Mouse (Mus musculus): ENCODE data around the gene Atn1. TPM values are rescaled to one million over a fixed set of nuclear protein-coding genes. Genes with fewer than 3 reads are reported as not detected.

Gene Atn1
- 113 and 201 TPM in 2 replicates for polyA plus RNA-seq (2012; ENCODE audit: low replicate concordance)

GRCm38 (mm10) chr6:124755831-124756595 lies at the start of gene Atn1, which contains the start of gene Gm45234:
Atn1 (minus strand) TSS chr6:124756524.
Gm45234 (minus strand) TSS chr6:124756021.

DNA sequence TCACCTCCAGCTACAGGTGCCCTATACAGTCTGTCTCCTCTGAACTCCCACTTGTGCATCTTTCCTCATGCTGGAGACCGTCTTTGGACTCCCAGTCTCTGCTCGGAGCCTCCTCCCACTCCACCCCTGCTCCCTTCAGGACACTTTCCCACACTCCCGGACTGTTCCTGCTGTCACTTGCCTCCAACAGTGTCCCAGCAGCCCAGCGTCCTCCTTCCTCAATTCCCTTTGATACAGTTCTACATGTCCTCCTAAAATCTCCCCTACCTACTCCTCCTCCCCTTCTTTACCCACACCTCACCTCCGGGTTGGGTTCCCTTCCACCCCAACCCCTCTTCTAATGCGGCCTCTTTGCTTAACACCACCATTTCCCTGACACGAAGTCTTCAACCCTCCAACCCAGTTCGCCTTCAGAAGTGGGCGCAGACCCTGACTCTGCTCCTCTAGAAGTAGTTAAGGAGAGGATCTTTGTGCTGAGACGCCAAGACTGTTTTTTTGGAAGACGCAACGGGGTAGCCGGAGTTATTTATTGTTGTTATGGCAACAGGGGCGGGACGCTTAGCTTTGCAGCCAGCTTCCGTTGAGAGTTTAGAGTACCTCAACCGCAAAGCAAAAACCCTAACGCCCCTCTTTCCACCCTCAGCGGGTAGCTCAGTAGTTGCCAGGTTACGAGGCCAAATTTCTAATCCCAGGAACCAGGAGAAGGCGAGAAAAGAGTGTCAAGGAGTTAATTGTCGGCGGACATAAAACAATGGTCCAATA lies 23.1 kb upstream of the Atn1 start, which contains the start of gene Lrrc23:
Lrrc23 (minus strand) TSS at position 506 of the 762 bp plus-strand sequence.

DNA sequence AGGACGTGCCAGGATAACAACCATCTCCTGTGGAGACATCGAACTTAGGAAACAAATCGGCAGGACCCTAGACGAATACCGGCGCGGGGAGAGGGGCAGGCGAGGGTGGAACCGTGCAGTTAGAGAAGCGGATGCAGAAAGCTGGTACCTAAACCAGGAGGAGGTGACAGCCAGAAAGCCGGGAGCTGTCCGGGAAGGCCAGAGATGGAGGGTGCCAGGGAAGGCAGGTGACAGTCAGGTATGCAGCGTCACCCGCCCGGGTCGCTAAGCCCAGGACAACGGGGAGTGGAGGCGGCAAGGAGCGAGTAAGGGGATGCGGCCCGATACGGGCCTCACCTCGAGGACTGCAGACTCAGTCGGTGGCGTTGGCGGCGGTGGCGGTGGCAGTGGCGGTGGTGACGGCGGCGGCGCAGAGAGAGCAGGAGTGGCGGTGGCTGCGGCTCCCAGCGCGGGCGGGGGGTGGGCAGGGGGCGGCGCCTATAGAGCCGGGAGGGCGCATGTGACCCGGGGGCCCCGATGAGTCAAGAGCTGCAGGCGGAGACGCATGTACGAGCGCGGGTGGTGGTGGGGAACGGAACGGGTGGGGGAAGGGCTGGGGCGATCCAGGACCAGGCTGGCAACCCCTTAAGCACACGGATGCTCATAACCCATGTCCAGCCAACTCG lies 12.9 kb upstream of the Atn1 start, which contains the start of gene Eno2:
Eno2 (minus strand) TSS at position 573 of the 665 bp plus-strand sequence.

DNA sequence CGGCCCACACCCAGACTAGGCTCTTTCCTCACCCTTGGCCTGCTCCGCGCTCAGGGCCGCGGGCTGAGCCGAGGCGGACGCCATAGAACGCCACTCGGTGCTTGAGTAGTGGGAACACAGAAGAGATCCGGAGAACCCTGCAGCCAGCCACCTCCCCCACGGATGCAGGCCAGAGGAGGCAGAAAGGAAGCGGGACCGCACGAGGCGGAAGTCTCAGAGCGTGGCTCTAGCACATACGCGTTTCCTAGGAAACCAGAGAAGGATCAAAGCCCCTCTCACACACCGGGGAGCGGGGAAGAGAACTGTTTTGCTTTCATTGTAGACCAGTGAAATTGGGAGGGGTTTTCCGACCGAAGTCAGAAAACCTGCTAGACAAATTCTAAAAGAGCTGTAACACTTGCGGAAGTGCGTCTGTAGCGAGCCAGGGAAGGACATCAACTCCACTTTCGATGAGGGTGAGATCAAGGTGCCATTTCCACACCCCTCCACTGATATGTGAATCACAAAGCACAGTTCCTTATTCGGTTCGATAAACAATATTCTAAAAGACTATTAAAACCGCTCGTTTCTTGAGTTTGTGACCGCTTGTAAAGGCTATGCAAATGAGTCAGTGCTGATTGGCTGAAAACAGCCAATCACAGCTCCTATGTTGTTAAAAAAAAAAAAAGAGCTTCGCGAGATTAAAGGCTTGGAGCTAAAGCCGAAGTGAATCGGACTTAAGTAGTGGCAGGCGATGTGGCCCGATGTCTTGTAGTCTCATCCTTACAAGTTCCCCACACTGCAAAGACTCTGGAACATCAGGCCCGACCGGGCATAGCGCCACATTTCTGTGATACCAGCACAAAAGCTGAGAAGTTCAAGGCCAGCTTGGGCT lies 15.2 kb downstream of the Atn1 start, which contains the start of gene Grcc10:
Grcc10 (minus strand) TSS at position 487 of the 874 bp plus-strand sequence.

DNA sequence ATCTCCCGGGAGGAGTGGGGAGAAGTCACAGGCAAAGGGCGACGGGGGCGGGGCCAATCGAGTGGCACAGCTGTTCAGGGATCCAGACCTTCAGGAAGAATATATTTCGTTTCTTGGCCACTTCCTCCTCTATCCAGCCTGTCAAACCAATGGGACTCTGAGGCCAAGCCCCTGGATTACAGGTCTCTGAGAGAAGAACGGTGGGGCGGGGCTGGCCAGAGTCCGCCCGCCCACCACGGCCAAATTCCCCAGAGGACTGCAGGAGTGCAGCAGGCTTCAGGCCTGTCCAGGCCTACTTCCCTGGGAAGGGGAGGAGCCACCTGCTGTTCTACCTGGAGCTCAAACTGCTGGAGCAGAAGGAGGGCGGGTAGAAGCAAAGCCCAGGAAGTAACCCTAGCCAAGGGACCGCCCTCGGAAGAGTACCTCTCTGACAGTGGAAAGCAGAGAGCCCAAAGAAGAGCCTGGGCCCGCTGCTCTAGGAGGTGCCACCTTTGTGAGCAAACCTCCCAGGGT lies 17.8 kb downstream of the Atn1 start, which contains the start of gene Ptpn6:
Ptpn6 (minus strand) TSS at position 204 of the 513 bp plus-strand sequence.

DNA sequence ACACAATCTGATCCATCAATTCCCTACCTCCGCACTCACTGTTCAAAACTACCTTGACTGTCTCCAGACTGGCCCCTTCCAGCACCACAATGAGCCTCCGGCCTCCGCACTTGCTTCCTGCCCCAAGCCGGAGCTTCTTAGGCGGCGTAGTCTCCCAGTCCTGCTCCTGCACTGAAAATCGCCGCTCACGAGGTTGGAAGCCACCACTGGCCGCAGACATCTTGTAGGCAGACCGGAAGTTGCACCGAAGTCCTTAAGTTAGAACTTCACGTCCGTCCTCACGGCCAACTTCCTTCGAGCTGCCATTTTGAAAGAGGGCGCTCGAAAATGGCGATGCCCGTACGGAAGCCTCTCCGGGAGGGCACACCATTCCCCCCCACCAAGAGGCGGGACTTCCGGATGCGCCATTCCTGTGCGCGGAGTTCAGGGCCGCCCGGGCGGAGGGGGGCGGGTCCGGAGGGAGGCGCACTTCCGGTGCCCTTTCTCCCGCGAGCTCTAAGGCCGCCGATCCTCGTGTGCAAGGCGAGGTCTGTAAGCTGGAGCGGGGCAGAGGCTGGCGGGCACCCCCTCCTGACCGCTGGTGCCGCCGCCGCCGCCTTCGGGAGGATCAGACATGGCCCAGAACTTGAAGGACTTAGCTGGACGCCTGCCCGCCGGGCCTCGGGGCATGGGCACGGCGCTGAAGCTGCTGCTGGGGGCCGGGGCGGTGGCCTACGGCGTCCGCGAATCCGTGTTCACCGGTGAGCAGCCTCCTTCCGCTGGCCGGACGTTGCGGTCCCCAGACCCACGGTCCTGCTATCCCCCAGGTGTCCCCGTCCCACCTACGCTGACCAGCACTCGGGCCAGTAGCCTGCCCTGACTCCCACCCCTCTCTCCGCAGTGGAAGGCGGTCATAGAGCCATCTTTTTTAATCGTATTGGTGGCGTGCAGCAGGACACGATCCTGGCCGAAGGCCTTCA lies 44.2 kb downstream of the Atn1 start, which contains the start of the genes Emg1 and Phb2:
Emg1 (minus strand) TSS at position 355 of the 959 bp plus-strand sequence.
Phb2 (plus strand) TSS at position 513 of the 959 bp plus-strand sequence.

Other genes starting within 250 kb of the Atn1 start
- 1.8 and 3.7 TPM in 2 replicates for gene C1ra, start 244.1 kb downstream of the Atn1 start, polyA plus RNA-seq (2012; ENCODE audit: low replicate concordance)
- 0.03 TPM in 1 of 2 replicates, not detected in the other for gene C1s1, start 214.2 kb downstream of the Atn1 start, polyA plus RNA-seq (2012; ENCODE audit: low replicate concordance)
- gene C1rb, start 186.2 kb downstream of the Atn1 start, polyA plus RNA-seq (2012; ENCODE audit: low replicate concordance) = not detected in 2 replicates
- gene C1s2, start 120.4 kb downstream of the Atn1 start, polyA plus RNA-seq (2012; ENCODE audit: low replicate concordance) = not detected in 2 replicates
- gene Lpcat3, start 93.5 kb downstream of the Atn1 start, polyA plus RNA-seq (2012; ENCODE audit: low replicate concordance) = 83.8 and 87.0 TPM in 2 replicates
- 107 and 155 TPM in 2 replicates for gene Emg1, start 44.3 kb downstream of the Atn1 start, polyA plus RNA-seq (2012; ENCODE audit: low replicate concordance)
- 104 and 182 TPM in 2 replicates for gene Phb2, start 44.2 kb downstream of the Atn1 start, polyA plus RNA-seq (2012; ENCODE audit: low replicate concordance)
- gene Ptpn6, start 17.8 kb downstream of the Atn1 start, polyA plus RNA-seq (2012; ENCODE audit: low replicate concordance) = 219 and 299 TPM in 2 replicates
- gene Grcc10, start 15.2 kb downstream of the Atn1 start, polyA plus RNA-seq (2012; ENCODE audit: low replicate concordance) = 58.8 and 109 TPM in 2 replicates
- not detected in 2 replicates for gene Gm45234, start 503 bp downstream of the Atn1 start, polyA plus RNA-seq (2012; ENCODE audit: low replicate concordance)
- 1.0 and 1.2 TPM in 2 replicates for gene Eno2, start 13.1 kb upstream of the Atn1 start, polyA plus RNA-seq (2012; ENCODE audit: low replicate concordance)
- gene Lrrc23, start 23.2 kb upstream of the Atn1 start, polyA plus RNA-seq (2012; ENCODE audit: low replicate concordance) = 0.48 and 1.9 TPM in 2 replicates
- 16.0 and 17.1 TPM in 2 replicates for gene Spsb2, start 52.1 kb upstream of the Atn1 start, polyA plus RNA-seq (2012; ENCODE audit: low replicate concordance)
- 11.3 and 43.1 TPM in 2 replicates for gene Tpi1, start 57.8 kb upstream of the Atn1 start, polyA plus RNA-seq (2012; ENCODE audit: low replicate concordance)
- gene Usp5, start 73.0 kb upstream of the Atn1 start, polyA plus RNA-seq (2012; ENCODE audit: low replicate concordance) = 27.3 and 47.7 TPM in 2 replicates
- gene Cdca3, start 73.0 kb upstream of the Atn1 start, polyA plus RNA-seq (2012; ENCODE audit: low replicate concordance) = 9.2 and 13.6 TPM in 2 replicates
- gene Gnb3, start 83.8 kb upstream of the Atn1 start, polyA plus RNA-seq (2012; ENCODE audit: low replicate concordance) = 0.11 and 1.2 TPM in 2 replicates
- gene P3h3, start 101.2 kb upstream of the Atn1 start, polyA plus RNA-seq (2012; ENCODE audit: low replicate concordance) = 1.9 and 4.7 TPM in 2 replicates
- gene Gpr162, start 107.5 kb upstream of the Atn1 start, polyA plus RNA-seq (2012; ENCODE audit: low replicate concordance) = 1.7 and 7.4 TPM in 2 replicates
- 63.7 and 67.0 TPM in 2 replicates for gene Cd4, start 131.7 kb upstream of the Atn1 start, polyA plus RNA-seq (2012; ENCODE audit: low replicate concordance)
- gene Lag3, start 155.2 kb upstream of the Atn1 start, polyA plus RNA-seq (2012; ENCODE audit: low replicate concordance) = 17.4 and 27.6 TPM in 2 replicates
- gene Ptms, start 163.6 kb upstream of the Atn1 start, polyA plus RNA-seq (2012; ENCODE audit: low replicate concordance) = 543 and 1,849 TPM in 2 replicates
- 148 and 194 TPM in 2 replicates for gene Mlf2, start 174.9 kb upstream of the Atn1 start, polyA plus RNA-seq (2012; ENCODE audit: low replicate concordance)
- gene Cops7a, start 209.0 kb upstream of the Atn1 start, polyA plus RNA-seq (2012; ENCODE audit: low replicate concordance) = 29.0 and 55.9 TPM in 2 replicates
- gene Pianp, start 240.2 kb upstream of the Atn1 start, polyA plus RNA-seq (2012; ENCODE audit: low replicate concordance) = 51.0 and 101 TPM in 2 replicates

All from hematopoietic multipotent progenitor cell, adult 10-12 weeks (in vitro differentiated cells).